Mouse (Mus musculus) spleen, adult 12 weeks (tissue): ENCODE results near the gene 1110051M20Rik.

Experiments used
- DNase-seq: peaks from one replicate; pipeline ENCODE4 v3.0.0; 2022; ENCODE audit warnings: low spot score

The 1110051M20Rik gene

GRCm38 (mm10) chr2:91301836-91302235 lies 142.7 kb downstream of the 1110051M20Rik start:
- DNase-seq, result no peak

- DNase-seq, result no peak
Observed at GRCm38 (mm10) chr2:91300784-91301183, 143.7 kb downstream of the 1110051M20Rik start.

- no peak for DNase-seq
Observed at GRCm38 (mm10) chr2:91299156-91299555, 145.3 kb downstream of the 1110051M20Rik start.

DNA sequence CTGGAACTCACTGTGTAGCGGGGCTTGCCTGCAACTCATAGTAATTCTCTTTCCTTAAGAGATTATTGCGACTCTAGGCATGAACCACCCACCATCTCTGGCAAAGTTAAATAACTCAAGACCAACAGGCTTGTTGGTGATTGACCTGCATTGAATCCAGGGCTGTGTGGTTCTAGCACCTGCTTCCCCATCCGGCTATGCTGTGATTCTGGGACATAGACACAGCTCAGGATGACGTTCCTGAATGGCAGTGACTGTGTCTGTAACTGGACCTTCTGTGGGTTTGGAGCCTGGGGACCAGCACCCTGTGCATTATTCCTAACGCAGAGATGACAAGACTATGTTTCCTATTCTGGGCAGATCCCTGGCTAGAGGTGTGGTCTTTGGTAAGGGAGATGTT lies 148.6 kb downstream of the 1110051M20Rik start:
- no peak for DNase-seq

- DNase-seq, result no peak
Observed at GRCm38 (mm10) chr2:91294226-91294625, 150.3 kb downstream of the 1110051M20Rik start.

DNA sequence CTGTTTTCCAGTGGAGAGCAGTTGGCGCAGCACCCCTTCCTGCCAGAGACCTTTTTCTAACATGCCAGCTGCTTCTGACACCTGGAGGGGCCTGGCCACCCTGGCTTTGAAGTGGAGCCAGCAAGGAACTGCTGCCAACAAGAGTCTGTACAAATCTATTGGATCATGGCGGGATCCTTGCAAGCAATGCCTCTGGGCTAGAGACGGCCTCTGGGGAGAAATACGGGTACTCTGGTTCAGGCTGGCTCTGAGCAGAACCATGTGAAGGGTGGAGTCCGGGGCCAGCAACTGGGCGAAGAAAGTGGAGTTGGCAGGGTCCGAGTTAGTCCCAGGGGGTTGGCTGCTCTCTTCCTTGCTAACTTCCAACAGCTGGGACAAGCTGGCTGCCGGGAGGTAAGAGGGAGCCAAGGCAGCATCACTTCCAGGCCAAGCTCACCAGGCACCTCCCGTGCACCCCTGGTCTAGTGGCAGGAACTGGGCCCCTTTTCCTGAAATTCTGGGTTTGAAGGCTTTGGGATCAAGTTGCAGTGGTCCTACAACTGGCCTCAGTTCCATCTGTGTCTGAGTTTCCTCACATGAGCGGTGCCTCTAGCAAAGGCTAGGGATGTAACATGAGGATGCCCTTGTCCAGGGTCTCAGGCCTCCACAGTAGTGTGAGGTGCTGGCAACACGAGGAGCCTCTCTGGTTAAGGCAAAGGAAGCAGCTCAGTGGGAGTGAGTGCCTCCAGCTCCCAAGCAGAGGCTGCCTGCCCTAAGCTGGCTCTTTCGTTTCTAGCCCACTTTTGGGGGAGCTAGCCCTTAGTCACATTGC lies 153.1 kb downstream of the 1110051M20Rik start:
- no peak for DNase-seq

DNA sequence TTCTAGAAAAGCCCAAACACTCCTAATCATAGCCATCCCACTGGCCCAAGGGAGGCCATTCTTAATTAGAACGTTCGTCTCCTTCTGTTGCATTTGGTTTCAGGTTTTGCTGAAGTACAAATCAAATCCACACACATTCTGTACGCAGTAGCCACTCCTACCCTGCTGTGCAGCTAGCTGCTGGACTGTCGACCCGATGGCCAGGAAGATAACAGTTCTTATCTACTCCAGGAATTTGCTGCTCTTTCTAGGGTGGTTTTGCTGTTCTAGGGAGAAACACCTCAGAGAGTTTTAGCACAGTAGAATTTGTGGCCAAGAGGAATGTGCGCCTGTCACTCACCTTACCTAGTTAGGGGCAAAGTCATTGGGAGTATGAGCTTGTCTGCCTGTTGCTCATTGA lies 156.9 kb downstream of the 1110051M20Rik start:
- DNase-seq, result no peak

- DNase-seq, result peak; percentile 46
Observed at GRCm38 (mm10) chr2:91285885-91286505, 158.5 kb downstream of the 1110051M20Rik start.

GRCm38 (mm10) chr2:91284375-91285199 lies 159.9 kb downstream of the 1110051M20Rik start:
- no peak for DNase-seq

DNA sequence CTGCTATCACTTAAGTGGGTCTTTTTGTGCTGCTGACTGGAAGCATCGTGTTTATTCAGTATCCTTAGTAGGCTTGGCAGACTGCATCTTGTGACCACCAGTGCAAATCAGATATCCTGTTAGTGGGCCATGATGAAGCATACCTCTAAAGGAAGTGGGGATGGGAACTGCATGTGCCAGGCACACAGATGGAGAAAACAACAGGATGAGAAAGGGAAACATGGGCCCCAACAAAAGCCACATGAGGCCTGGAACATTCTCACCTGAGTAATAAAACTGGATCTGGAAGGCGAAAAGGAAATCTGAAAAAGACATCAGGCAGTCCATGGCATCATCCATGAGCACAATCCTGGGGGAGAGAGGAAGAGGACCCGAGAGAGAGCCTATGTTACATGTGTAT lies 160.5 kb downstream of the 1110051M20Rik start:
- DNase-seq, result no peak

DNA sequence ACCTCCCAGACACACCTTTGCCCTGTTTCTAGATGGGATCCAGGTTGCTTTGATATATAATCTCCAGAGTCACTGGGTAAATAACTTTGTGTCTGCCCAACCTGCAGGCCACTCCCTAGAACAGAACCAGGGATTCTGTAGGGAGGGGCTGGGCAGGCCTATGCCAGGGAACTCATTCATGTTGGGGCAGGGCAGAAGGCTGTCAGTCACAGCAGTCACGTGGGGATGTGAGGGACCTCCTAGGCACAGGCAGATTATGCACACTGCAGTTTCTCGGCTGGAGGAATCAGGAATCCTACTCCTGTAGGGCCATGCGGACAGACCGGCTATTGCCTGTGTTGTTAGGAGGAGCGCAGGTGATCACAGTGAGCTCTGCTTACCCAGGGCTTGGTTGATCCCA lies 163.1 kb downstream of the 1110051M20Rik start:
- DNase-seq, result no peak

DNA sequence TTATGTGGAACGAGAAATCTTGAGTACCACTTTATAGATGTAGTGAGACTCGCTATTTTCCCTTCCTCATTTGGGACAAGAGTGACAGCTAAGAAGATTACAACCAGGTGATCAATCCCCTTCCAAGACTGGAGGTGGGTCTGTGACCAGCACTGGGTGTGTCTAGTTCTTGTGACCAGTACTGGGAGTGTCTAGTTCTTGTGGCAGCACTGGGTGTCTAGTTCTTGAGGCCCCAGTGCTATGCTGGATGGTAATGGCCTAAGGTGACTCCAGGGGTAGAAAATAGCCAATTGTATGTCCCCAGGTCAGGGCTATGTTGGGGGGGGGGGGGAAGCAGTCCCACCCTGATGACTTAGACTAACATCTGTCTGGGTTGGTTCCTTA lies 165.1 kb downstream of the 1110051M20Rik start:
- no peak for DNase-seq

DNA sequence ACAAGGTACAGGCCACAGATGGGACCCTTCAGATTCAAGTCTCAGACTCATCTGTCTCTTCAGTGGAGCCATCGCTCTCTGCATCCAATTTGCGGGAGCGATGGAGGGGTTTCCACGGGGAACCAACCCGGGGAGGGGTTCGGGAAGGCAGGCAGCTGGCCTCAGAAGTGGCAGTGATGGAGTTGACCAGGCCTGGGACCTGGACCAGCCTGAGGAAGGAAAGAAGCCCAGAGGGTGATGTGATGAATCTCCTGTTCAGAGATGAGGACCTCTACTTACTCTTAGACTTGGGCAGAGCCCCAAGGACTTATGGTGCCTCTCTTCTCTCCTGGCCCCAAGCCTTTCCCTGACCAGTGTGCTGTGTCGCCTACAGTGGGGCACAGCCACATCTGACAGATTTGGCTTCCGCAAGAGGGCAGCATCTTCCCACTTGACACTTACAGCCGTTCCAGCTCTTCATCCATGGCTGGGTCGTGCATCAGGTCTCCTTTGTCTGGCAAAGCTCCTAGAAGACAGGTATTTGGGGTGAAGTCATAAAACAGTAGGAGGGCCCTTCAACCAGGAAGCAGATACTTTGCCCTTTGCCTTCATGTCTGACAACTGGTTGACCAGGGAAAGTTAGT lies 165.6 kb downstream of the 1110051M20Rik start:
- DNase-seq, result no peak

DNA sequence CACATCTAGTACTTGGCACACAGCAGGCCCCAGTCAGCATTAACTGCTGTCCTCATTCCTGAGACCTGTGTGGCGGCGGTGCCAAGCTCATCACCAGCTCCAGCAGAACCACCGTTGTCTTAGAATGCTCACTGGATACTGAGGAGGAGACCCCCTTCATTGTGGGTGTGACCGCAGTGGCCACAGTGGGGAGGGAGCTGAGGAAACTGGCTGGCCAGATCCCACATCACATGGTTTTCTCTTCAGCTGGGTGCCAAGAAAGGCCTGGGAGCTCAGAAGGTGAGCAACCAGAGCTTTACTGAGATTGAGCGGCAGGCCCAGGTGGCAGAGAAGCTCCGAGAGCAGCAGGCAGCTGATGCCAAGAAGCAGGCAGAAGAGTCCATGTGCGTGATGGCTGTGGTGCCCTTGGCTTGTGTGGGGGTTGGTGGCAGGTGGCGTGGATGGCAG lies 174.8 kb downstream of the 1110051M20Rik start:
- DNase-seq, result no peak

DNA sequence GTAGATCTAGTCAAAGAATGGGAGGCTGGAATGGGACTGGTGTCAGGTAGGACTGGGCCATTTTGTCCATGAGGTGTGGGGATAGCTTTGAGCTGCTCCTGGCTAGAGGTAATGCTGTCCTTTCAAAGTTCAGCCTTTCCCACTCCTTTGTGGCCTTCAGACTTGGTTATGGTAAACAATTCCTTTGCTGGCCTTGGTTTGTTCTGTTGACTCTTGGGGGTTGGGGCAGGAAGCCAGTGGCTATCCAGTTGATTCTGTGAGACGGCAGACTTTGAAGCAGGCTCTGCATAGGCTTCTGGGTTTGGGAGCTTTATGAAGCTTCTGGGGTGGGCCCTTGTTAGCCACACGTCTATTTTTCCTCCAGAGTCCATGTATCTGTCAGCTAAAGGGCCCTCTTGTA lies 175.8 kb downstream of the 1110051M20Rik start:
- no peak for DNase-seq

DNA sequence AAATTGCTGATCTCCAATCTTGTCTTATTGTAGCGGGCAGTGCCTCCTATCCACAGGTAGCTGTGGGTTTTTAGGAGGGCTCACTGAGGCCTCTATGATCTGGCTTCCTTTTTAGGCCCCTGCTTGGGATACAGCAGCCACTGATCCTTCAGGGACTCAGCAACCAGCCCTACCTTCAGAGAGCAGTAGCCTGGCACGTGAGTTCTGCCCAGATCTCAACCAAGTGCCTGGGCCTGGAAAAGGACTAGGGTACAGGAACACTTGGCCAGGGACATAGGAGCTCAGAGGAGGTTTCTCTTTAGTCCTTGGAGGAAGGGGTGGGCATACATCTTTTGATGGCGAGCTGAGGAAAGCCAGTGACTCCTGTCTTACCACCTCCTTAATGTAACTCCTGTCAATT lies 176.5 kb downstream of the 1110051M20Rik start:
- no peak for DNase-seq

GRCm38 (mm10) chr2:91264711-91265681 lies 179.5 kb downstream of the 1110051M20Rik start, which contains the start of gene Arfgap2:
Gene Arfgap2, plus strand, starts transcription at chr2:91264974.
- peak; percentile 94 for DNase-seq

DNA sequence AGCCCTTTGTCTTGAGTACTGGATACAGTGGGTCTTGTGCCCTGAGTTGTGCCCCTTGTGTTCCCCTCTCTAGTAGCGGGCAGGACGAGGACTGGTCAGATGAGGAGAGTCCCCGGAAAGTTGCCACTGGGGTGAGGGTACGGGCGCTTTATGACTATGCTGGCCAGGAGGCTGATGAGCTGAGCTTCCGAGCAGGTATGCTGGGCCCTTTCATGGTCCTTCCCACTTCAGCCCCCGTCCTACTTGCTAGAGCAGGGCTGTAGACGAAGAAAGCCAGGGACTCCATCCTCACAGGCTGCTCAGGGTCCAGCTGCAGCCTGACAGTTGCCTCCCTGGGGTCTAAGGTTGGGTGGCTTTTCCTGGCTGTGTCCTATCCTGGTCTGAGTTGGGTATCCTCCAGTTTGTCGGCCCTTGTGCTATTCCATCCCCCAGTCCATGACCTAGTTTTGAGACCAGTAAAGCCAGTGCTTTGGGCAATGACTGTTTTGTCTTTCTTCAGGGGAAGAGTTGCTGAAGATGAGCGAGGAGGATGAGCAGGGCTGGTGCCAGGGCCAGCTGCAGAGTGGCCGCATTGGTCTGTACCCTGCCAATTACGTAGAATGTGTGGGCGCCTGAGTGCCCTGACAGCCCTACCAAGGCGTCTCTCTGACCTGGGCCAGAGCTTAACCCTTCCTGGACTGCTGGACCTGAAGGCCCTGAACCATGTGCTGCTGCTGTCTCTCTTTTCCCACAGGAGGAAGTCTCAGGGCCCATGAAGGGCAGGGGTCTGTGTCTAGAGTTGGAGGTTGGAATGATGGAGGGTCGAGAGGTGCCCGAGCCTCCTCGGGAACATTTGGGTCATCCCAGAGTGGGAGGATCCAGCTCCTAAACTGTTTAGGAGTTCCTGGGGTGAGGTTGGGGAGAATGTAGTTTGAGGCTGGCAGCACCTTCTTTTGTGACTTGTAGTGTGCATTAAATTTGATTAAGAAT lies 180.5 kb downstream of the 1110051M20Rik start:
- DNase-seq, result no peak

DNA sequence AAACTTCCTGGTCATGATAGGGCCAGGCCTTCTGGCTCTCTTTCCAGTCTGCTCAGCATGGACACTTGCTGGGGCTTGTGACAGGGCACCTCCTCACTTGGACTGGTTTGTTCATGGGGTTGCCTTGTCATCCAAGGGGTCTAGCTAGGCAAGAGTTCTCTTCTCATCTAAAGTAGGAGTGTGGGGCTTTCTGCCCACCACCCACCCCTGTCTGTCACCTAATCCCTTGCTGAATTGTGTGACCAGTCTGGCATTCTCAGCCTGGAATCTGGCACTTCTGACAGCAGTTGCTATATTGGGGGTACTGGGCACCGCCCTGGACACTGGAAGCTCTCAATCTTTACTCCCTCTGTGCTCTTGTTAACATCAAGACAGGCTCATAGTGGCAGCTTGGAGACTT lies 185.0 kb downstream of the 1110051M20Rik start:
- DNase-seq, result no peak

GRCm38 (mm10) chr2:91258830-91259229 lies 185.7 kb downstream of the 1110051M20Rik start:
- DNase-seq, result no peak
